Mouse (Mus musculus): Measurements from ENCODE around the gene Ccdc42.

DNA sequence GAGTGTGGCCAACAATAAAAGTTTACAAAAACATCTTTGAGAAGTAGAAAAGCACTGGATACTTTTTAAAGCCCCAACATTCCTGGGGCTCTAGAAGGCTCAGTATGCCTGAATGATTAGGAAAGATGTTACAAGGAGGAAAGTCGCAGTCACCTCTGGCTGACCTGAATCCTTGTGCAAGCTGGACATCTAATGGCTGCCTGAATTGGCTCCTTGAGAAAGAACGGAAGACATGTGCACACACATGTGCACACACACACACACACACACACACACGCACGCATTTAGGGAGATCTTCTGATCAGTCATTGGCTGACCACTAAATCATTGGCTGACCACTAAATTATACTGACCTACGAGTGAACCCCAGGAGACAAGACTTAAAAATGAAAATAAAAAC lies 16.0 kb upstream of the Ccdc42 start:
- no peak for TF ChIP-seq TAL1 (IDR thresholded peaks at IDR 0.05; ENCODE audit: low read length)
- no peak for TF ChIP-seq GATA1 (IDR thresholded peaks at IDR 0.05; ENCODE audit: low read length)

Measured in erythroblast, embryonic 14.5 days (primary cell).